Mouse (Mus musculus): ENCODE data around the gene Atp10a.

The Atp10a gene

GRCm38 (mm10) chr7:58655866-58656265 is at the start of gene Atp10a:
TSS of gene Atp10a (plus strand) at chr7:58656166.
- no peak for DNase-seq (ENCODE audit: low read depth, low spot score)

DNA sequence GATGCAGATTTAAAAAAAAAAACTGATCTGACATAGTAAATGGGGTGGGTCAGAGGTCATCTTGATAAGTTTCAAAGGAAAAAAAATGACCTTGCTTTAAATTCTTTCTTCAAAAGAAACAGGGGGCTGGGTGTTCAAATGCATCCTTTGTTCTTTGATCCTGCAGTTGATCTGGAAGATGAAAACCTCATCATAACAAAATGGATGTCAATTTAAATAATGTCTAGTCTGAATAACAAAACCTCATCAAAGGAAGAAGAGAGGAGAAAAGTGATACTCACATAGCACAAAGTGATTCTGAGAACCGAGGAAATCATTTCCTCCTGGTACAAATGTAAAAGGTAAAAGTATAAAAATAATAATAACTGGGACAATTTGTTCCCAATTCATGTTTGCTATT is 37.9 kb upstream of the Atp10a start:
- no peak for DNase-seq (ENCODE audit: low read depth, low spot score)

DNA sequence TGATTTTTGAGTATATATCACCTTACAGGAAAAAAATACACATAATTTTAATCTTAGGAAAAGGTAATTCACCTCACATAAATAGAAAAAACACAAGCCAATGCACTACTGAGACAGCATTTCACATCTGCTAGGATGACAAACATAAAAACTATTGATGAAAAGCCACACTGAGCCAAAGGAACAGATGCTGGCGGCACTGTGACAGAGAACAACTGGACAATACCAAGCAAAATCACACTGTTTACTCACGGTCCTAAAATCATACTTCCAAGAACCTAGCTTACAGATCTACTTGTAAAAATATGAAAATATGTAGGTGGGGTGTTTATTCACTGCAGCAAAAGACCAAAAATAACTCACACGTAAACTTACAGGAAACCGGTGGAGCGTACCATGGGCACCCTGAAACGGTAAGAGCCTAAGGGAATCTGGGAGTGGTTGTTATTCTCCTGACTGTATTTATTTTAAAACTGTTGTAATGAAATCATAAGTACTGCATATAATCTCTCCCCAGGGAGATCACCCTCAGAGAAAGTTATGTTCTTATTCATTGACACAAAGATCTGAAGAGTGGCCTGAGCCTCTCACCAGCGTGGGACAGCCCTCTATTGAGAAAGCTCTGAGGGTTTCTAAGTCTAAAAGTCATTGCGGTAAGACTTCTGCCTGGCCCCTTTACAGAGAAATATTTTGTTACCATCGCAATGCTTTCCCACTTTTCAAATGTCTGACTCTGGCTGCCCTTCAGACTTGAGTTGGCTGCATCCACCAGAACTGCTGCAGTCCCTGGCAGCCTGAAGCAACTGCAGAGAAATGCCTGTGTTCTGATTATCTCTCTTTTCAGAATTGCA is 29.4 kb upstream of the Atp10a start:
- no peak for DNase-seq (ENCODE audit: low read depth, low spot score)

DNA sequence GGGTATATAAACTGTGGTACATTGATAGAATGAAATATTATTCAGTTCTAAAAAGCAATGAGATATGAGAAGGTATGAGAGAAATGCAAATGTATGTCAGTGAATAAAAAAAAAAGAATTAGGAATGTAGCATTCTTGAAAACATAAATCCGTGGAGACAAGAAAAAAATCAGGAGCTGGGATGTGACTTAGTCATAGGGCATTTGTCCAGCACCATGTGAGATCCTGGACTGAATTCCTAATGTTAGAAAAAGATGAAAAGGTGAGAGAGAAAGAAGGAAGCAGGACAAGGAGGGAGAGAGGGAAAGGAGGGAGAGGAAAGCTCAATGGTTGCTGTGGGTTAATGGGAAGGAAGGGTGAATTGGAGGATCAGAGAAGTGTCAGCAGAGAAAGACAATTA is 28.6 kb upstream of the Atp10a start:
- no peak for DNase-seq (ENCODE audit: low read depth, low spot score)

- no peak for DNase-seq (ENCODE audit: low read depth, low spot score)
Observed at GRCm38 (mm10) chr7:58629233-58629632, 26.7 kb upstream of the Atp10a start.

GRCm38 (mm10) chr7:58633683-58634082 is 22.3 kb upstream of the Atp10a start:
- DNase-seq (ENCODE audit: low read depth, low spot score): no peak

DNA sequence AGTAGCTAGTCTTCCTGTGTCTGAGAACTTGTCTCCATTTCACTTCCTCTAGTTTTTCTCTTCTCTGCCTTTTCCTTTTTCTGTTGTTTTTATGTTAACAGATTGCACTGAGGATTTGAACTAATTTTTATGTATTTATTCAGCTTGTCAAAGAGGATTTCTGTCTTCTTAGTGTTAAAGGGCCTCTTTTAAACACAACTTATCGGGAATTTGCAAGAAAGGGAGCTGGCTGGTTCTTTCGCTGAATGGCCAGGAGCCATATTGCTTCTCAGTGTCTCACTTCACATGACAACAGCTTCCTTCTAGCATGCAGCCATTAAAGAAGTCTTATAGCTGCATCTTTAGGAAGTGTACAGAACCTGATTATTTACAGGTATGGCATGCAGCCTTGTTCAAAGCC is 16.3 kb upstream of the Atp10a start:
- no peak for DNase-seq (ENCODE audit: low read depth, low spot score)

DNA sequence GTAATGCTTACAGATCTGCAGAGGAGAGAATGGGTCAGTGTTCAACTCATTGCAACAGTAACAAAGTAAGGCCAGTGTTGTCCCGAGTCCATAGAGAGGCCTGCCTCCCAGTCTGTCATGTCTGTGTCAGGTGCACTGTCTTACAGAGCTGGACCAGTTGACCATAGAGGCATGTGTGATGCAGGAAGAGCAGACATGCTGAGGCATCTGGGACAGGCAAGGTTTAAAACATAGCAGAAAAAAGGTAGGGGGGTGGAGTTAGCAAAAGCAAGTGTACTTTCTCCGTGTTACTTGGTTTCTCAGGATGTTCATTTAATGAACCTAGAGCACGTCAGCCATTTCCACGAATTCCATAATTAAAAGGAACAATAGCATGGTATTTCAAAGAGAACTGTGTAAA is 15.5 kb upstream of the Atp10a start:
- DNase-seq (ENCODE audit: low read depth, low spot score): no peak

- DNase-seq (ENCODE audit: low read depth, low spot score): no peak
Observed at GRCm38 (mm10) chr7:58641916-58642315, 14.1 kb upstream of the Atp10a start.

- DNase-seq (ENCODE audit: low read depth, low spot score): no peak
Observed at GRCm38 (mm10) chr7:58647404-58647803, 8.6 kb upstream of the Atp10a start.

GRCm38 (mm10) chr7:58657913-58658789 is 2.2 kb downstream of the Atp10a start:
- peak; percentile 72 for DNase-seq (ENCODE audit: low read depth, low spot score)

DNA sequence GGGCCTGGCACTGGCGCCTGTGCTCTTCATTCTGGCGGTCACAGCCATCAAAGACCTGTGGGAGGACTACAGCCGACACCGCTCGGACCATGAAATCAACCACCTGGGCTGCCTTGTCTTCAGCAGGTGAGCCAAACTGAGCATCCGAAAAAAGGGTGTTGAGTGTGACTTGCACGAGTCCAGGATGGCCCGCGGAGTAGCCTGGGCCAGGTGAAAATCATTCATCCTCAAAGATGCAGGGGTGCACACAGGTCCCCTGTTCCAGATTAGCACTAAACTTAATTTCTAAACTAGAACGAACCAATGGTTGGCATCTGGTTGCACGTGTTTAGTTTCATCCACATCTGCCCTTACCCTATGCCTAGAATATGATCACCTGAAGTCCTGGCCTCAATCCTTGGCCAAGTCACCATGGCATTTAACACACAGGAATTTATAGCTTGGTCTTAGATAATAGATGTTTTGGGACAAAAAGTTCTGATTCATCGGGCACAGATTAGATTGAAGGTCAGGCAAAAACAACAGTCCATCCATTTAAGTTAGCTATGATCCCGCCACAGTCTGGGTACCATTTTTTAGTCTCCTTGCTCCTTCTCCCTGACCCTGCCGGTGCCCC is 2.9 kb downstream of the Atp10a start:
- no peak for DNase-seq (ENCODE audit: low read depth, low spot score)

GRCm38 (mm10) chr7:58660046-58660445 is 4.1 kb downstream of the Atp10a start:
- no peak for DNase-seq (ENCODE audit: low read depth, low spot score)

GRCm38 (mm10) chr7:58660665-58661064 is 4.7 kb downstream of the Atp10a start:
- no peak for DNase-seq (ENCODE audit: low read depth, low spot score)

- no peak for DNase-seq (ENCODE audit: low read depth, low spot score)
Observed at GRCm38 (mm10) chr7:58661076-58661475, 5.1 kb downstream of the Atp10a start.

- peak; percentile 89 for DNase-seq (ENCODE audit: low read depth, low spot score)
Observed at GRCm38 (mm10) chr7:58668617-58669016, 12.7 kb downstream of the Atp10a start.

GRCm38 (mm10) chr7:58676075-58676474 is 20.1 kb downstream of the Atp10a start:
- DNase-seq (ENCODE audit: low read depth, low spot score): no peak

DNA sequence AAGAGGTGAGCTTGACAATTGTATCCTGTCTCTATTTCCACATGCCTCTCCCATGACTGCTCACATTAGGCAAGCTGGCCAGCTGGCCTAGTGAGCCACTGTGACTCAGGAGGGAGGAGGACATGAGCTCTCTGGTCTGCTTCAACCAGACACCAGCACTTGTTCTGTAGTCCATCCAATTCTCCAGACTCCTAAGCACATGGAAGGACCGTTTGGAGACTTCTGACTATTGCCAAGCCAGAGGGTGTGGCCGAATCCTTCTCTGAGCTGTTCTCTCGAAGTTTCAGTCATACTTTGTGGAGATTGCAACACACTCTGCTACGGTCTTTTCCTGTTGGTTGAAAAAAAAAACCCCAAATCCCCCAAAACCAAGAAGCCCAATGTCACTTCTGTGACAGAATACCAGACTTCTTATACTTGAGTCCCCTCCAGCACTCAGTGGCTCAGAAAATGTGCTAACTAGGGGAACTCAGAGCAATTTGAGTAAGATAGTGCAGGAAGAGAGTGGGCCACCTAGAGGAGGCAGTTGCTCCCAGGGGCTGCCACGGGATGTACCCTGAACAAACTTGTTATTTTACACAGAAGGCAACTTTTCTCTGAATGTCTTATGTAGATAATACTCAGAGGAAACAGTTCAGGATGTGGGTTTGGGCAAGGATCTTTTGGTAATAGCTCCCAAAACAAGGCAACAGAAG is 21.3 kb downstream of the Atp10a start:
- DNase-seq (ENCODE audit: low read depth, low spot score): no peak

GRCm38 (mm10) chr7:58685967-58686366 is 30.0 kb downstream of the Atp10a start:
- no peak for DNase-seq (ENCODE audit: low read depth, low spot score)

DNA sequence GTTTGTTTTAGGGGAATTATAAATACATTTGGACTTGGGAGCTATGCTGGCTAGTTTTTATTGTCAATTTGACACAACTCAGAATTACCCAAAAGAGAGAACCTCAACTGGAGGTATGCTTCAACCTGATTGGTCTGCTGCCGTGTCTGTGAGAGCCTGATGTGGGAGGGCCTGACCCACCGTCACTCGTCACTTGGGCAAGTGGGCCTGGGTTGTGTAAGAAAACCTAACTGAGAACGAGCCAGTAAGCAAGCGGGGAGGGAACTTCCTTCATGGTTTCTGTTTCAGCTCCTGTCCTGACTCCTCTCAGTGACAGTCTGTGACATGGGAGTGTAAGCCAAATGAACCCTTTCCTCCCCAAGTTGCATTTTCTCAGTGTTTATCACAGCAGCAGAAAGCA is 30.6 kb downstream of the Atp10a start:
- DNase-seq (ENCODE audit: low read depth, low spot score): no peak

GRCm38 (mm10) chr7:58686997-58687396 is 31.0 kb downstream of the Atp10a start:
- DNase-seq (ENCODE audit: low read depth, low spot score): no peak

Measured in R1 (cell line).